Mouse (Mus musculus) liver, embryonic 14.5 days (tissue): ENCODE measurements at regions not wholly inside any gene's neighbourhood (a gene's known extent, or its start where the extent isn't known, plus 50 kb on each side); places are given as distances from the start of the nearest gene placed in this dataset.

Source experiments
- ATAC-seq: fragments of 200-750 bp; cut with Nextera tagmentation; 2 replicates; pipeline ENCODE4 v1.8.0; 2017; ENCODE audit warnings: moderate number of reproducible peaks, mild to moderate bottlenecking, moderate library complexity; ENCODE audit not compliant: insufficient read depth
- DNase-seq, 3 experiments: peaks; one replicate each; pipeline ENCODE4 v3.0.0-alpha.2; 2012 to 2013; ENCODE audit warnings: low read depth in 3 of 3, low spot score in 3 of 3
- H3K27ac ChIP-seq: fragments of 300-500 bp; sonication (generic); 2 replicates; pipeline ENCODE4 v1.5.1; 2014; ENCODE audit warnings: moderate library complexity, mild to moderate bottlenecking, control low read depth, inconsistent platforms
- H3K27me3 ChIP-seq: fragments of 300-500 bp; sonication (generic); 2 replicates; pipeline ENCODE4 v1.6.1; 2014; ENCODE audit warnings: mild to moderate bottlenecking, low read length, moderate library complexity; ENCODE audit not compliant: control insufficient read depth, insufficient read depth
- H3K36me3 ChIP-seq: fragments of 300-500 bp; sonication (generic); replicated peaks from 2 replicates; pipeline ENCODE4 v1.6.1; 2014; ENCODE audit warnings: low read depth; ENCODE audit not compliant: control insufficient read depth, insufficient read depth
- H3K4me1 ChIP-seq, 2 experiments: fragments of 200-500 bp in 1 of 2; fragments of 300-500 bp in 1 of 2; sonication (generic) in 1 of 2; replicated peaks; 2 replicates each; pipeline ENCODE4 v1.6.1; 2012 to 2014; ENCODE audit warnings: antibody characterized with exemption in 1 of 2, inconsistent platforms in 1 of 2, low read length in 1 of 2; ENCODE audit not compliant: control insufficient read depth in 2 of 2, insufficient read depth in 2 of 2
- H3K4me2 ChIP-seq: fragments of 300-500 bp; sonication (generic); 2 replicates; pipeline ENCODE4 v1.6.1; 2014; ENCODE audit warnings: low read depth, mild to moderate bottlenecking, control low read depth, moderate library complexity
- H3K4me3 ChIP-seq, 2 experiments: fragments of 200-500 bp in 1 of 2; fragments of 300-500 bp in 1 of 2; sonication (generic) in 1 of 2; 2 replicates each; pipeline ENCODE4 v1.5.1; 2012 to 2014; ENCODE audit warnings: low read depth in 2 of 2, low read length in 2 of 2, mild to moderate bottlenecking in 2 of 2, control low read depth in 1 of 2, inconsistent platforms in 1 of 2, moderate library complexity in 1 of 2; ENCODE audit not compliant: insufficient read depth in 1 of 2
- H3K9ac ChIP-seq: fragments of 300-500 bp; sonication (generic); replicated peaks from 2 replicates; pipeline ENCODE4 v1.6.1; 2014; ENCODE audit warnings: mild to moderate bottlenecking, control low read depth, moderate library complexity
- H3K9me3 ChIP-seq: fragments of 300-500 bp; sonication (generic); 2 replicates; pipeline ENCODE4 v1.6.1; 2016; ENCODE audit warnings: low read length, mixed read lengths; ENCODE audit not compliant: control insufficient read depth
- CTCF ChIP-seq: IDR thresholded peaks from 2 replicates; pipeline ENCODE4 v1.5.1; 2016; ENCODE audit warnings: antibody characterized with exemption, low read depth, control low read depth
- EP300 ChIP-seq: IDR thresholded peaks from 2 replicates; pipeline ENCODE4 v1.6.1; 2016; ENCODE audit warnings: antibody characterized with exemption, low read depth
- WGBS: fragments of 180-500 bp; shearing (Covaris S2); extraction: QIAGEN DNeasy Blood & Tissue Kit; methylation state at CpG from one replicate; pipeline ENCODE4 v1.1.7; 2014; ENCODE audit not compliant: insufficient replicate concordance; 5-methylcytosine and 5-hydroxymethylcytosine counted together

DNA sequence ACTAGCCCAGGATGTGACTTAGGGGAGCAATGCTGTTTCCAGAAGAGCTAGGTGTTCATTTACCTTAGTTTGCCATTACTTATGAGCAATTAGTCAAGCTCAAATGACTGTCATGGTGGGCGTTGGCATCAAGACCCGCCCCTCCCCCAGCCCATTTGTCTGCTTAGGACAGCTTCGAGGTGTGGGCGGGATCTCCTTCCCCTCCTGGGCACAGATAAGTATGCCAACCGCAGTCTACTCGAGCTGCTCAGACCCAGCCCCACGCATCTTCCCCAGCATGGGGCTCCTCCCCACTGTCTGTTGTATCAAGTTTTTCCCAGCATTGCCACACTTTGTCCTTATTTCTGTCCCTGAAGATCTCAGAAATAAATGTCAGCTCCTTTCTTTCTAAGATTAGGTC, 179.6 kb downstream of the Sp3 start:
- 31% methylated on average over 7 of the region's 7 CpGs for WGBS
- no peak for TF ChIP-seq CTCF
- TF ChIP-seq EP300: no peak
- Histone ChIP-seq H3K27me3 (no peaks in the 10 kb centered on the region), H3K4me3 (no peak overlapping the region), H3K4me2 (no peak overlapping the region), H3K4me1 (peaks cover 4 to 6% of the 10 kb centered on the region in 2 experiments; a peak in 3 of 4 replicates), H3K9me3 (no peaks in the 10 kb centered on the region), H3K27ac (no peak overlapping the region), H3K9ac (no peak overlapping the region), H3K36me3 (no peaks in the 10 kb centered on the region)
- peak; percentile 62; the same call in 1 of the 2 replicates for ATAC-seq
- peak in 2 of 3 experiments; percentile 18 to 22 for DNase-seq

DNA sequence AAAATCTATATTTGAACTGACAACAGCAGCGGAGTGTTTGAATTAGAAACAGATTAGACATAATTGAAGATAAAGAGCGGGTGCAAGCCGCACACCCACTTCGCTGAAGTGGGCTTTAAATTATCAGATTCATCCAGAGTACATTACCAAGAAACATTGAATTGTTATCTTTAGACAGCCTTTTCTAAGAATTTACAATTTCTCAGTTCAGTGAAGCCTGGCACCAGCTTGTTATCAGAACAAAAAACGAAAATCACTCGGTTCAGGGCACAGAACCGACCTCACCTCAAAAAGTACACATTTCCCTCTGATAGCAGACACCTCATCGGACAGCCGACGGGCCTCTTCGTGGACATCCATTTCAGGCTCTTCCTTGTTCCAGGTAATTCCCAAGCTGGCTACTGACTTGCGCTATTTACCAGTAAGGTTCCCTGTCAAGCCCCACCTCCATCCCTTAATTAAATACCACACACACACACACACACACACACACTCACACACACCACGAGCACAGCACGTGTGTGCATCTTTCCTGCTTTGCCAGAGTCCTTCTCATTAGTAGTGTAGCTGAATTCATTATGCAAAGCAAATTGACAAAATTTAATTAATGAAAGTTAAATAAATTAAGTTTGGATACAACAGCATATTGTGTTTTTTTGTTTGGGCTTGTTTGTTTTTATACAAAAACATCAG, 166.8 kb downstream of the Sp3 start:
- Histone ChIP-seq H3K4me3 (no peak overlapping the region), H3K27me3 (peaks cover 3% of the 10 kb centered on the region; the same call in 1 of the 2 replicates), H3K27ac (no peak overlapping the region), H3K36me3 (no peaks in the 10 kb centered on the region), H3K9ac (no peak overlapping the region), H3K4me1 (peaks cover 0 to 15% of the 10 kb centered on the region in 2 experiments; a peak in 3 of 4 replicates), H3K9me3 (no peaks in the 10 kb centered on the region), H3K4me2 (peak overlapping the region; percentile 36; the same call in 1 of the 2 replicates)
- DNase-seq (peak; percentile 28 to 55 (median 34)), ATAC-seq (peak; percentile 81)
- TF ChIP-seq EP300: peak; percentile 67
- no peak for TF ChIP-seq CTCF
- 16% methylated on average over 14 of the region's 14 CpGs for WGBS

DNA sequence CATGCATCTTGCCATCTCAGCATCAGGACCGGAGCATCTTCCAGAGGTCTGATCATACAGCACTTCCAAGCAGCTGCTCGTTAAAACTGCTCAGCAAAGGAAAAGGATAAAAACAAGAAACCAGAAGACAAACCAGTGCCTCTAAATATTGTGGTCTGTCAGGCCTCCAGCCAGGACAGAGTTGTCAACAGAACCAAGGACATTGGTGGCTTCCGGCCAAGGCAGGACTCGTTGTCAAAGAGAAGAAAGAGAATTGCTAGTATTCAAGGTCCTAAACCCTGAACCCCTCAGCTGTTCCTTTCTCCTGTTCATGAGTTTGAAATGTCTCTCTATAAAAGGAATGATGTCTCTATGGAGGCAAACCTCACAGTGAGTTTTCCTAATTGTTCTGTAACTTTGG, 155.0 kb downstream of the Sp3 start:
- 71% methylated on average over 4 of the region's 4 CpGs for WGBS
- Histone ChIP-seq H3K27me3 (no peaks in the 10 kb centered on the region), H3K4me3 (no peak overlapping the region), H3K27ac (no peak overlapping the region), H3K9ac (no peak overlapping the region), H3K4me2 (no peak overlapping the region), H3K4me1 (no peaks in the 10 kb centered on the region), H3K9me3 (no peaks in the 10 kb centered on the region), H3K36me3 (no peaks in the 10 kb centered on the region)
- no peak for ATAC-seq
- DNase-seq: no peak
- no peak for TF ChIP-seq EP300
- TF ChIP-seq CTCF: no peak

DNA sequence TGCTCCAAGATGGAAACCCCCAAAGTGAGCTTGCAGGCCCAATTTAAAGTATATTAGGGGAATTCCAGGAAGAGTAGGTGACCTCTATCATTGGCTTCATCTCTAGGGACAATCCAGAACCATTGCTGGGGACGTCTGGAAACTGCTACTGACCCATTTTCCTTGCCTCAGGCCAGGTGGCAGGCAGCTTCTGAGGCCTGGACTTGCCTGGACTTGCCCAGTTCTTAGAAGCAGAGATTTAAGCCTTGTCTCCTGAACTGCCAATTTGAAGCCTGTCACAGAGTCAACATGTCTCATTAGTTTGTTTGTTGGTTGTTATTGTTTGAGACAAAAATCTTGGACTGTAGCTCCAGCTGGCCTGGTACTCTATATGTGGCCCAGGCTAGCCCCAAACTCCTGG, 151.1 kb downstream of the Sp3 start:
- H3K9ac ChIP-seq: no peak overlapping the region
- no peaks in the 10 kb centered on the region for H3K36me3 ChIP-seq
- DNase-seq (no peak), ATAC-seq (no peak)
- H3K4me1 ChIP-seq: no peaks in the 10 kb centered on the region
- H3K4me3 ChIP-seq: no peak overlapping the region
- no peaks in the 10 kb centered on the region for H3K27me3 ChIP-seq
- WGBS: 7% methylated on average over 1 of the region's 1 CpGs
- H3K9me3 ChIP-seq: no peaks in the 10 kb centered on the region
- no peak overlapping the region for H3K4me2 ChIP-seq
- no peak overlapping the region for H3K27ac ChIP-seq
- TF ChIP-seq CTCF: no peak
- no peak for TF ChIP-seq EP300

DNA sequence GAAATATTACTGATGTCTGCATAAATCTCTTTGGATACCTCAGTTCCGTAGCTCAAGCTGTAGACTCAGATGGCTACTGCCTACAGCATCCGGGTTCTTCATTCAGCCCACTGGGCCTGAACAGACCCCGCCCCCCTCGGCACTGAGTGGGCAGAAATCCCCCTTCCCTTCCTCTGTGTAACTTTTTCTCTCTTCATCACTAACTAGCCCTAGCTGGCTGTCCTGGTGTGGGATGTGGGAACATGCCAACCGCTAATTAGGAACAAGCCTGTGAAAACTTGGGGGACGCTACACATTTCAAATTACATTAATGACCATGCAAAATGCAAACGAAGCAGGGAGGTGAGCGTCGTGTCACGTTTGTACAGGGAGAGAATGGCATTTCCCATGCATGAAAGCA, 147.5 kb downstream of the Sp3 start:
- Histone ChIP-seq H3K9ac (no peak overlapping the region), H3K4me2 (no peak overlapping the region), H3K4me1 (no peaks in the 10 kb centered on the region), H3K27me3 (no peaks in the 10 kb centered on the region), H3K9me3 (no peaks in the 10 kb centered on the region), H3K36me3 (no peaks in the 10 kb centered on the region), H3K4me3 (no peak overlapping the region), H3K27ac (no peak overlapping the region)
- WGBS: 79% methylated on average over 10 of the region's 10 CpGs
- DNase-seq: no peak
- TF ChIP-seq EP300 (no peak), CTCF (no peak)
- no peak for ATAC-seq
